Mouse (Mus musculus): ENCODE measurements around the gene Srarp.

Srarp gene

DNA sequence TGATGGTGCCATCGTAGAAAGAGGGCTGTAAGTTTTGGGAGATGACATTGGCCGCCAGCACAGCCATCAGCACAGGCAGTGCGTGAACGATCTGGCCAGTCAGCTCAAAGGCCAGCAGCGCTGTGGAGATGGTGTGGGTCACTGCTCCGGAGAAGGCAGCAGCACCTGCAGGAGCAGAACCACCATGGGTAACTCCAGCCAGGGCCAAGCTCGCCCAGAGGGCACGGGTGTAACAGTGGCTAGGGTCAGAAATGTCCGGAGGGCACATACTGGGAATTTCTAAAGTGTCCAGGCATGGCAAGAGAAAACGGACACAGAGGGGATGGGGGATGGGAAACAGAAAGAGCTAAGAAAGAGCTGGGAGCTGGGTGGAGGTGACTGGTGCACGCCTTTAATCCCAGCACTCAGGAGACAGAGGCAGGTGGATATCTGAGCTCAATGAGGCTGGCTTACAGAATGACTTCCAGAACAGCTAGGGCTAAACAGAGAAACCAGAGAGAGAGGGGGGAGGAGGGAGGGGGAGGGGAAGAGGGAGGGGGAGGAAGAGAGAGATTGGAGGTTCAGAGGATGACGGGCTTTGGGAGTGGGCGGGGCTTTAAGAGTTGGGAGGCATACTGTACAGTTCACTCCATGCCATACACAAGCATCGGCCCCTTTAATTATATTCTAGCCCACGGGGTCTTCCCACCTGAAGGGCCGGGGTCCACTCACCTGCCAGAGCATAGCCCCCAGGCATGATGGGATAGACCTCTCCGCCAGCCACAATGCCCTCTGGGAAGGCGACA, 46.3 kb downstream of the Srarp start:
- DNase-seq (ENCODE audit: low spot score in 2 of 2), result no peak

GRCm38 (mm10) chr4:141387933-141388332, 48.0 kb downstream of the Srarp start:
- no peak for DNase-seq (ENCODE audit: low spot score in 2 of 2)

DNA sequence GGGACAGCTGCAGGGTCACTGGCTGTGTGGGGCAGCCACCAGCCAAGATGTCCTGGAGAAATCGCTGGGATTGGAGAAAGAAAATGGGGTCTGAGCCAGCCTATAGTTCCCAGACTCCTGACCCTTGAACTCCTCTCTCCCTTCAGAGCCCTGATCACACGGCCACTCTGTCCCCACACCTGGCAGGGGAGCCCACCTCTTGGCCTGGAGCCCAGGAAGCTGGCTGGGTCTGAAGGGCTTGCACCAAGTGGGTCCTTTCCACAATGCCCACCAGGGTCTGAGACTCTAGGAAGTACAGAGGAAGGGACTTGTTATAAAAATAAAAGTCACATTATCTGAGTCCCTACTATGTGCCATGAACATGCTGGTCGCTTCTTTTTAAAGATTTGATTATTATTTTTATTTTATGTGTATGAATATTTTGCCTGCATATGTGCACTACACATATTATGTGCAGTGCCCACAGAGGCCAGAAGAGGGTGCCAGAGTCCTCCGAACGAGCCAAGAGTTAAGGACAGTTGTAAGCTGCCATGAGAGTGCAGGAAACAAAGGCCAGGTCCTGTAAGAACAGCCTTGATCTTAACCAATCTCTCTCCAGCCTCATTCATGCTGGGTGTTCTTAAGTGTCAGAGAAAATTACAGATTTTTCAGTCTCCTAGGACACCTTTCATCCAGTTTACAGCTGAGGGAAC, 48.7 kb downstream of the Srarp start:
- DNase-seq (ENCODE audit: low spot score in 2 of 2), result peak; percentile 58 to 71

GRCm38 (mm10) chr4:141386150-141386549, 49.8 kb downstream of the Srarp start:
- no peak for DNase-seq (ENCODE audit: low spot score in 2 of 2)

DNA sequence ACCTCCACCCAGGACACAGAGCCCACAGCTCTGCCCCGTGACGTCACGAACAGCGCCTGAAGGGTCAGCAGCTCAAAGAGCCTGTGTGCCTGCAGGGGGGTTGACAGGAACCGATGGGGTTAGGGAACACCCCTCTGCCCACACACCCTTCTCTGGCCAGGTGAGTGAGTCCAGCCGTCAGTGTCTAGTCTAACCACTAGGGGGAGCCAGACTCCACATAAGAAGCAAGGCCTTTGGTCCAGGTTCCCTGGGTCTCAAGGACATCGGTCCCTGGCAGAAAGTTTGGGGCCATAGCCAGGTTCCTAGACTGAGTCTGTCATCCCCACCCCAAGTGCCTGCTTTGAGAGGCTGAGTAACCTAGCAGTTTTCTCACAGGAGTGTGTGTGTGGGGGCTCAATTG, 50.6 kb downstream of the Srarp start:
- DNase-seq (ENCODE audit: low spot score in 2 of 2), result no peak
